Mouse (Mus musculus) heart, postnatal 25 days (tissue): ENCODE data around the gene Cdh4. TPM values are rescaled to one million over a fixed set of nuclear protein-coding genes. Genes with fewer than 3 reads are reported as not detected.

Experiments
- DNase-seq: peaks from one replicate; pipeline ENCODE4 v3.0.0; 2022; ENCODE audit warnings: low spot score
- intact Hi-C: fragments of 180-260 bp; cut with DNase I; formaldehyde crosslinking; loops from one replicate; pipeline ENCODE4 v1.15.1; 2025
- total RNA-seq, 2 experiments: library from RNA; stranded (reverse); gene quantifications; 2 replicates each; pipeline ENCODE4 v1.2.3; 2021

Cdh4 gene
- total RNA-seq, 2 experiments from 2014 or later = 0.44 to 0.61 TPM

GRCm38 (mm10) chr2:179948820-179949219, 506.6 kb downstream of the Cdh4 start:
- intact Hi-C loops = no loop called here
- DNase-seq = no peak
